Mouse (Mus musculus): ENCODE measurements at regions not wholly inside any gene's neighbourhood (a gene's known extent, or its start where the extent isn't known, plus 50 kb on each side); places are given as distances from the start of the nearest gene placed in this dataset.

DNA sequence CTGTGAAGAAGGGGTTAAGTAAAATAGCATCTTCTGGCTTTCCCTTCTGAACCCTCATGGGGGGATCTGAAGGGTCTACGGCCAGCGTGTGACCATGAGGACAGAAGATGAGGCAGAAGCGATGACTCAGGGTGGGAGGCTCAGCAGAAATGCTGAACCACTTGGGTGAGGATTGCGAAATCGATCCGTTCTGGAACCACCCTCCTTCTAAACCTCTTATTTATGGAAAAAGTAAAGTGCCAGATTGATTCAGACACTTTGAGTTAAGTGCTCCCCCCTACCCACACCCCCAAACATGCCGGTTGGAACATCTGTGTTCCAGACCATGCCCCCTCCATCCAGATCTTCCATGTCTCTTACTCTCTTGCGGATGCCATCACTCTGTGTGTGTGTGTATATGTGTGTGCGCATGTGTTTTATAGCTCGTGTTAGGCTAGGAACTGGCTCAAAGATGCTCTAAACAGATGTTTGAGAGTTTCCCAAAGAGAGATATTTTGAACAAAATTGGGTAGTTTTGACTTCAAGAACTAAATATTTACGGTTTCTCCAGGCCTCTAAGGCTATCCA is 190.2 kb upstream of the Prickle1 start:
- DNase-seq (ENCODE audit: low read depth): no peak

DNA sequence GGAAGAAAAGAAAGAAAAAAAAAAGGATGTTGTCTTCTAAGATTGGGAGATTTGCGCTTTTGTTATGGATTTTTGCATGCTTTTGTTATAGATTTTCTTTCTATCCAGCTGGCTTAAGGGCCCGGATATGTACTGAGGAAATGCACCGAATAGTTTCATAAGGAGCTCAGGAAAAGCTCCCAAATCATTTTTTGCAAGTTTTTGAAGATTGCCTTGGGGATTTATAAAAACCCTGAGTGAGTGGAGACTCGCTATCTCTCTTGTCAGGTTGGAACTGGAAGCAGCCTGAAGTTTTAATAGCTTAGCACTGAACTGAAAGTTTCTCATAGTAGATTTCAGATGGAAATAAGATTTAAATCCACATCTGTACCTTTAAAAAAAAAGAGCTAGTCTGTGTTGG is 188.0 kb upstream of the Prickle1 start:
- no peak for DNase-seq (ENCODE audit: low read depth)

DNA sequence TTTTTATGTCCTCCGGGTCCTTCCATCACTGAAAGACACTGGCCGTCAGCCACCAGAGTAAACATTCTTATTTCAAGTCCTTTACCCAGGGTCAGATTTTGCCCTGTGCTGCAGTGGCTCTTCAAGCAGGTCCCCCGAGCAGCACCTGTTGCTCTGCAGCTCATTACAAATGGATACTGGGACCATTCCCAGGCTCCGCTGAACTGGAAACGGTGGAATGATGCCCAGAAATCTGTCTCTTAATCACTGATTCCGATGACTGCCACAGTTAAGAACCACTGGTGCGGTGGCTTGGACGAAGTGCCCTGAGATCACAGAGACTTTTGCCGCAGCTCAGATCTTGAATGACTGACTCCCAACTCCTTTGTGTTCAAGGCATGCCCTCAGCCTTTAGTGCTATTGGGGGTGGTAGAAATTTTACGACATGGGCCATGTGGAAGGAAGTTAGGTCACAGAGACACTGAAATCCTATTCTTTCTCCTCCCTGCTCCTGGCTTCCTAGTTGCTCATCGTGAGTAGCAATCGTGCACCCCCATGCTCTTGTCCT is 179.6 kb upstream of the Prickle1 start:
- no peak for DNase-seq (ENCODE audit: low read depth)

DNA sequence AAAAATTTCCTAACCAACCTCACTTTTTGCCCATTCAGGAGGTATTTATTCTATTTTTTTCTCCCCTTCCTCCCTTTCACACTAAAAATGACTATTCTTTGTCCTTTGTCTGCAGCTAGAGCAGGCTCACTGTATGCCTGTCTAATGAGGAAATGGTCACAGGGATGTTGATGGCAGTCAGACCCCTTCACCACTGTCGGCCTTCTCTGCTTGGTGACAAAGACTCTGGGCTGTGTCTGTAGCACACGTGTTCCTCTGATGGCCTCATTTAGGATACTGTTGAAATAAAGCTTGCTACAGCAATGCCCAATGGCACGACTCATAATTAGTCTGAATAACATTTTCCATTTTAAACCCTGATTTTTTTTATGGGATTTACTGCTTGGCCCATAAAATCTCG is 178.6 kb upstream of the Prickle1 start:
- DNase-seq (ENCODE audit: low read depth): no peak

DNA sequence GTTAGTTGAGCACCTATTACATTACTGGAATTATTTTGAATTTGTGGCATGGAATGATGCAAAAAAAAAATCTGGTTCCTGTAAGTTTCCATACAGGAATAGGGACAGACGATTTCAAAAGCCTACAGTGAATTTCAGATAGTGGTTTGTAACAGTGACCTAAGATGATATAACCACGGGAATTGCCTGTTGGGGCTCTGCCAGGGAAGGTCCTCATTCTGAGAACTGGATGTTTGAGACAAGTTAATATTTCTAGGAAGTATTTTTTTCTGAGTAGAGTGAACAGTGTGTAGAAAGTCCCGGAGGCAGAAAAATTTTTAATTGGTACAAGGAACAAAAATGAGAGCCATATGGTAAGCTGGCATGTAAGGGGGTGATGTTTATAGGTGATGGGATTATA is 171.3 kb upstream of the Prickle1 start:
- no peak for DNase-seq (ENCODE audit: low read depth)

DNA sequence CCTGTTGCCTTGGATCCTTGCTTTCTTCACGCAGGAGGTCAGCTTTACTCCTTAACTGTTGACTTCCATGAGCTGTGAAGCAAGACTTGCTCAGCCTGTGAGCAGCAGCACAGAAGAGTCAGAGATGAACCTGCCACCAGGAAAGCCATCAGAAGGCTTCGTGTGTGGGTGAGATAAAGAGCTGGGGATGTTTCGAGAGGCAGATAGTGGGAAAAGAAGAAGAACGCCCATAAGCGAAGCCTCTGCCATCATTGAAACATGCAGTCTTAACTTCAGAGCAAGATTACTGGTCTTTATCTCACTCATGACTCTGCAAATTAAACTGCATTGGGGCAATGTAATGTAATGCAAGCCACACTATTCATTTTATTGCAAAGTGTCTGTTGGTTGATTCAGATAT is 167.4 kb upstream of the Prickle1 start:
- no peak for DNase-seq (ENCODE audit: low read depth)

DNA sequence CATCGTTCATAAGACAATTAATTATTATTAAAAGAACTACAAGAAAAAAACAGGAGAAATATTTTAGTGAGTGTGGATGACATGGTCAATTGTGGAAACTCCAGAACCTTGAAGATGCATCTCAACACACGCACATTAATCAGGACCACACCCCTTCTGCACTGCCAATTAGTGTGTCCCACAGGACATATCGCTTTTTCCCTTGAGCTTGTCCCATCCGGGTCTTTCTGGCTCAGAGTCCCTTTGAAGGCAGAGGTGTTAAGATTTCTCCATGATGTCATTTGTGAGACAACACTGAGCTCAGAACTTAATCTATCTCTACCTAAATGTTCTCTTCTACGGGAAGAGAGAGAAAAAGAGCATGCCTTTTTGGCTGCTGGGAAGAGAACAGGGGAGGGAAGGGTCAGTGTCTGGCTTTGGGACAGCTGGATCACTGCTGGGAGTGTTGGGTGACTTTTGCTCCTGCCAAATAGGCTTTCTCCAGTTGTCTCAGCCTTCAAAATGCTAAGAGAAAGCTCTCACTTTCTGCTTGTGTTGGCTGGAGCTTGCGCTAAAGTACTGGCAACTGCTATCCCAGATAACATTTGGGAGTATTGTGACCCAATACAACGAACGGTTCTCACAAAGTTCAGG is 162.6 kb upstream of the Prickle1 start:
- no peak for DNase-seq (ENCODE audit: low read depth)

DNA sequence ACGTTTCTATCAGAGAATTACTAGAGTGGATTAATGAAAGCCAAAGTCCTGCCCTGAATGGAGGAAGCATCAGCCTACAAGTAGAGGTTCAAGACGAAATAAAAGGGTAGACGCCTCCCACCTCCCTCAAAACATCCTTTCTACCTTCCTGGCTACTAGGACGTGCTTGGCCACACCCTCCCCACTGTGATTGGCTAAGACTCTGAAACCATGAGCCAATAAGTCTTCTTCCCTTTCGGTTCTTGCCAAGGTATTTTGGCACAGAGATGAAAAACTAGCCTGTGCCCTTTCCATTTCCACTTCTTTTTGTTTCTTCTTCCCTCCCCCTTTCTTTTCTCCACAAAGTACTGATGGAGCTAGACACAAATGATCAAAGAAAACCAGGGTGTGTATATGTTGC is 160.3 kb upstream of the Prickle1 start:
- DNase-seq (ENCODE audit: low read depth): no peak

DNA sequence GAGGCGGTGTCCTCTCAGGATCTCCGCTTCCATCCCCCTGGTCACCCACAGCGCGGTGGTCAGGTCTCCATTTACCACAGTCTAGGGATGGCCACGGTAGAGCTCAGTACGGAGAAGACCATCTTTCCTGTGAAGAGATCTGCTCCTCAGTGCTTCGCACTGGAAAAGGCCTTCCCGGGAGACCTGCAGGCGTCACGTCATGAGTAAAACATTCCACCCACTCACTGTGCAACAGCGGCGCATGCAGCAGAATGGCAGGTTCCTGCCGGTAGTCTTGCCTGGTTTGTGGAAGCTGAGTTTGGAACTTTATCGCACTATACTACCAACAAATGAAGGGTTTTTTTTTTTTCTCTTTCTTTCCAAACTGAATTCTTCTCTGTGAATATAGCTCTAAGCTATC is 156.1 kb upstream of the Prickle1 start:
- DNase-seq (ENCODE audit: low read depth): no peak

DNA sequence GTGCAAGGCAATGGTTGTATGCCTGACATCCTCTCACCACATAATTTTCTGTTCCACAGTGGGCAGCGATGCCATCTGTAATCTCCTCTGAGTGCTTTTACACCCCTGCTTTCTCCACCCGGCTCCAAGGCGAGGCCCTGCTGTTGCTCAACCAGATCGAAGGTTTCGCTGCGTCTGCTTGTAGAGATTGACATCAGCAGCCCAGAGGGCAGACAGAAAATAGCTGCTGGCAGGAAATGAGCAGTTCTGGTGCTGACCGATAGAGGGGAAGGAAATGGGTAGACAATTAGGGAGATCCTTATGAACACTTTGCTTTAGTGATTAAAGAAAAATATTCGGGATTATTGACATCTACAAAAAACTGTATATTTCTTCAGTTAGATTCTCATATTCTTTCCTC is 155.3 kb upstream of the Prickle1 start:
- no peak for DNase-seq (ENCODE audit: low read depth)

DNA sequence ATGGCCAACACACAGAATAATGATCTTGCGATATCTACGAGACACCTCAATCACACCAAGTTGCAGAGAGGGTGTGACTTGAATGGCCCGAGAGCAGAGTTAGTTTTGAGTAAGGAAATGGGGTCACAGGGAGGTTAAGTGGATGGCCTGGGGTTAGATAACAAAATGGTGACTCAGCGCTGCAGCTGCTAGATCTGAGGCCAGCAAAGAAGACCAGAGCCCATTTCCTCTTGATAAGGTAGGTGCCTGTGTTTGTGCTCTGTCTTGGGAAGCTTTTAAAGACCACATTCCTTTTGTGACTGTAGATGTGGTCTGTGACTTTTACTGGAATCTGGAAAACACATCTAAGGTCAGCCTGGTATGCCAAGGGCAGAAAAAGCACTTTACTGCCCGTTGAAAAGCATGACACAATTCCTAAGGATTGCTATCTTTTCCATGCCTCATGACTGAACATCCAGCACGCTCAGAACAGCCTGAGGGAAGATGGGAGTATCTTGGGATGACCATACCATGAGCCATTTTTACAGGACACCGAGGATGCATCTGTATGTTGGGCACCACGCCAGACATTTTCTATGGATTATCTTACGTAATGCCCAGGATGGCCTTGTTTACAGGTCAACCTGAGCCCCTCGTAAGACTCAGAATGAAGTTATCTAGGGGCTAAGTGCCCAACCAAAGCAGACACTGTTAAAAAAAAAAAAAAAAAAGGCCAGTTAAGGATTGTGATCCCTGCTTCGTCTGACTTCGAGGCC is 148.7 kb upstream of the Prickle1 start:
- DNase-seq (ENCODE audit: low read depth): no peak

DNA sequence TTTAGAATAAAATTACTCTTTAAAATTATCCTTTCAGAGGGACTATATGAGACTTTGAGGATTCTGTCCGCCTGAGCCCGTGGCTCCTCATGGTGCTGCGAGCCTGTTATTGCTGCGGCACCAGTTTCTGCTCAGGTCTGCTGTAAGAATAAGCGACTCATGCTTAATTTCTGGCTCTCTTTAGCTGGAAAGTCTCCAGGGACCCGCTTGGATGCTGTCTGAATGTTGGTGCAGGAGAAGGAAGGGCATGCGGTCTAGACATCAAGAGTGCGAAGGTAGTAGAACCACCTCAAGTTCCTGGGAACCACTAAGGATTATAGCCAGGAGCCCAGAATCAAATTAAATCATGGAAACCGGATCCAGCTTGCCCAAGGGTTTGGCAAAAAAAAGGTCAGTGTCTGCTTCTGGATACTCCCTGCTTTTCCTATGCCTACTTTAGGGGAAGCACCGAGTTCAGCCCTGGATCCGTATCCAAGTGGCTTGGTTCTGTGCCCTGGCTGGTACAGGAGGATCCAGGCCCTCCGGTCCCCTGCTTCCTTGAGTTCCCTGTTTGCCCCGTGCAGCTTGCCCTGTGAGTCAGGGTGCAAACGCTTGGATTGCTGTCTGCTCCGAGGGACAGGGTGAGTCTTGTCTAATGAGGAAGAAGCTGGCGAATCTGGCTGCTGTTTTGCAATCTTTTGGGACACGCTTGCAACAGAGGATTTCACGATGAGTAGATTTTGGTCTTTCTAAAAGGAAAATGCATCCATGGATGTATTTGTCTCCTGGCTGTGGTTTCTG is 138.2 kb upstream of the Prickle1 start:
- peak; percentile 95 for DNase-seq (ENCODE audit: low read depth)

DNA sequence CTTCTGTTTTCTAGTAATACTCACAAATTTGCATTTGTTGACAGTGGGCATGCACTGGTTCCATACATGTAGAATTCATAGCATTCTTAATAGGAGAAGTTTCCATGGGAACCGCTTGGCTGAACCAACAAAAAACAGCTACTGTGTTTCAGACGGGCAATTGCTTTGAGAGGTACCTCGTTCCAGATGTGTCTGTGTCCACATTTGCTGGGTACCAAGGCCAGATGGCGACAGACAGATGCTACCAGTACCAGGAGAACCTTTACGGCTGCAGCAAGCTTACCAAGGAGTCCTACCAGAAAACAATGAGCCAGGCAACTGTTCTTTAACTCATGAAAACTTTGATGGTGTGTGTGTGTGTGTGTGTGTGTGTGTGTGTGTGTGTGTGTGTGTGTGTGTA is 137.1 kb upstream of the Prickle1 start:
- DNase-seq (ENCODE audit: low read depth): no peak

DNA sequence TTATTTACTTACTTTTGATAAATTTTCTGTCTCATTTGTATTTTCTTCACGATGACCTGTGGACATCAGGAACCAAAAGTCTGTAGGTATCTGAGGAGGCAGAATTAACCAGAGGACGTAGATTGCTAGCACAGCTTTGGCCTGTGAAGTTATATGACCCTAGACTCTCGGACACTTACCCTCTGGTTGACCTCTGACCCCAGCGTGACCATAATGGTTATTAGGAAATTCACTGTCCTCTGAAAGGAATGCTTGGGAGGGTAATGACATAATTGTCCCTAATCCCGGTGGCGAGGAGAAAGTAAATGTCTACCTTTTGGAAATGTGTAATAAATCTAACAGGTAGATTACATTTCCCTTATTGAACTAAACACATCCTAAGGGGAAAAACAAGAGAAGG is 135.5 kb upstream of the Prickle1 start:
- no peak for DNase-seq (ENCODE audit: low read depth)

DNA sequence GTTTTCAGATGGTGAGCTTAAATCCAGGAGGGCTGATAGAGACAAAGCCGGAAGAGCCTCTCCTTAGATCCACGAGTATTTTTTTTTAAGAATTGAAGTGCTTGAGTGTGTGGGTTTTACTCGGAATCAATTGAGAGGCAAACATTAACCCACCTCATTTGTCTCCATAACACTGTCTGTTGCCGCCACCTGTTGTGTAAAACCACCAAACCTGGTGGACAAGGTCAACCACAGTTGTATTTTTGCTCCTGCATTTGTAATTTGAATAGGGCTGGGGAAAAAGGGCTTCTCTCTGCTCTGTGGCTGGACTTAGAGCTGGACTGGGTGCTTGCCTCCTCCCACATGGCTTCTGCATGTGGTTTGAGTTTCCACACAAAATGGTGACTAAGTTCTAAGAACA is 119.8 kb upstream of the Prickle1 start:
- DNase-seq (ENCODE audit: low read depth): no peak

DNA sequence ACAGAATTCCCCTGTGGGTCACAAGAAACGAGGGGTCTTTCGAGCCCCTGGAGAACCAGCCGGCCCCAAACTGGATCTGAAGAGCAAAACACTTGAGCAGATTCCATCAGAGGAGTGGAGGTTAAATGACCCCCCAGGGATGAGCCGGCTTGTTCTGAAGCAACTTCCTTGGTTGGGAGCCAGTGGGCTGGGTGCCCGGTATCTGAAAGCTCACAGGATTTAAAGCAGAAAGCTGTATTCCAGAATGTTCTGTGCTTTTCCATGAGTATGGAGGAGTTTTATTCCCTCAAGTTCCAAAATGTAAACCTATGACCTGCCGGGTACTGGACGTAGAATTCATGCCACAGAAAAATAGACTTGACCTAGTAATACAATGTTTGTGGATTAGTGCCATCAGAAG is 117.7 kb upstream of the Prickle1 start:
- no peak for DNase-seq (ENCODE audit: low read depth)

DNA sequence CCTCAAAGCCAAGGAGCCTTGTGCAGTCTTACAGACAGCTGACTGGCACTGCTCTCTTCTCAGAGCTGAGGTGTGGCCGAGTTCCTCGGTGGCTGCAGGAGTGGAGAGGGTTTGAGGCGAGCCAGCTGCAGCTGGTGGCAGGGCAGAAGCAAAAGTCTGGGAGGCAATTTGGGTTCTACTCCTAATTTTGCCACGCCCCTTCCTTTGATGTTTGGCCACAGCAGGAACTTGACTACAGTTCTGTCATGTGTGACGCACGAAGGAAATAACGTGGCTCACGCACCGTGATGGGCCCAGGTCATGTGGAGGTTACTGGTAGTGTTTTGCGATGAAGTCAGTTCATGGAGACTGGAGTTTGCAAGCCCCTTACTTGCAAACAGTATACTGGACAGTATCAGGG is 116.9 kb upstream of the Prickle1 start:
- no peak for DNase-seq (ENCODE audit: low read depth)

DNA sequence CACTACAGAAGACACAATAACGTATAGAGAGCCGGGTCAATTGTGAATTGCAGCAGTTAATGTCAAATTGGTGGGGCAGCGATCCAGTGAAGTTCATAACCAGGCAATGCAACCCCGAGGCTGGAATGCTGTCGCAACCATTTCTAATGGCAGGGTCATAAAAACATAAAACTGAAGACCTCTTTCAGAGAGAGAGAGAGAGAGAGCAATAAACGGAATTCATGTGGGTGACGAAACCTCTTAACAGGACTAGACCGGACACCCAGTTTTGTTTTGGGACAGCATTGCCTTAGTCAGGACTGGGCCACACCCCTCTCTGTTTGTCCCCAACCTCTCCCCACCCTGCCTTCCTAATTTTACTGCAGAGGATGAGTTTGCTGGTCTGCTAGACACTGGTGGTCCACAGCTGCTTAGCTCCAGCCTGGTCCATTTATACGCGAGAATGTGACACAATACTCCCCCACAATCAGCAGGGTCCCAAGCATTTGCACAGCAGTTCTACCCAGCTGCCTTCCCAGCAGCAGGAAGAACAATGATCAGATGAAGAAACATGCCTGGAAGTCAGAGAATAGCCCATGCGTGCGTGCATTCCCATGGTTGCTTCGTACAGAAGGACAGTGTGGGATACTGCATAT is 115.6 kb upstream of the Prickle1 start:
- no peak for DNase-seq (ENCODE audit: low read depth)

DNA sequence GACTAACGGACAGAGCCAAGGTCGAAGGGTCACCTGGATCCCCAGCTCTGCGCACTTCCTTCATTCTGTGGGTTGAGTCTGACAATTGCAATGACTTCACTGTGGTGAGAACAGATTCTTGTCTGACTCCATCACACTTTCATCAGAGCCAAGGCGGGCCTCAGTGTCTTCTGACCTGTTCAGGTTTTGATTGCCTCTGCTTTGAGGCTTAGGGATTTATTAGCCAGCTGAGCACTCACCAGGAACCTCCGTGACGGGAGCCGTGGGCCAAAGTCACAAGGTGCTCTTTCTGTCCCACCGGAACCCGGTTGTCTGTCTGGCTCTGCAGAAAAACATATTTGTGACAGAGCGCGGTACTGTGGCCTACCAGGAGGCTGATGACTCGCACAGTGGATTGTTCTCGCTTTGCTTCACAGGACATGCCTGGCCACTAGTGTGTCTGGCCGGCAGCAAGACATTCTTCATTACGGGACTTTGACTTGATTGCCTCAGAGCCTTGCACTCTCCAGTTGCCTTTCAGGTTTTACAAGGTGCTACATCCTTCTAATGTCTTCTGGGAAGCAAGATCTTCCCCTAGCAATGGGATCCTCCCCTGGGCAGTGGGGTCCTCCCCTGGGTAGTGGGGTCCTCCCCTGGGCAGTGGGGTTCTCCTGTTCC is 114.9 kb upstream of the Prickle1 start:
- no peak for DNase-seq (ENCODE audit: low read depth)

DNA sequence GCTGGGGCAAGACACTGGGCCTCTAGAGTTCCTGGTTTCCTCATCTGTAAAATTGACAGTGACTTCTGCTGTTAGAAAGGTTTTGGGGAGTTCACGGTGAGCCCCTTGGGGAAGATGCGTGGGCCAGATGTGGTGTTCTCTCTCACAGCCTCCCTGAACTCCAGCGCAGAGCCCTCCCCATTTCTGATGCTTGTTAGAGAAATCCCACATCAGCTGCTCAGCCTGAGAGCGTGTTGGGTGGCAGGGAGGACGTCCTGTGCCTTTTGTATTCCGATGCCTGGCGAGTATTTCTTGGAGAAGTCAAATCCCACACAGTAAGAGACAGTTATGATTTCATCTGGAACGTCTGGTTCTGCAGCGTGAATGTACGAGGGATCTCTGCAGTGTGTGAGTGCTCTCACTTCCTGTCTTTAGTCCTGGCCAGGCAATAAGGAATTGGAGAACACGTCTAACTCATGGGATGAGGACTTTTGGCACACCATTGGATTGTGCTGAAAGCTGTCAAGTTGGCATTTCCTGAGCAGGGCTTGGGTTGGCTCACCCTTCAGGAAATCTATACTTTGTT is 110.8 kb upstream of the Prickle1 start:
- DNase-seq (ENCODE audit: low read depth): no peak

DNA sequence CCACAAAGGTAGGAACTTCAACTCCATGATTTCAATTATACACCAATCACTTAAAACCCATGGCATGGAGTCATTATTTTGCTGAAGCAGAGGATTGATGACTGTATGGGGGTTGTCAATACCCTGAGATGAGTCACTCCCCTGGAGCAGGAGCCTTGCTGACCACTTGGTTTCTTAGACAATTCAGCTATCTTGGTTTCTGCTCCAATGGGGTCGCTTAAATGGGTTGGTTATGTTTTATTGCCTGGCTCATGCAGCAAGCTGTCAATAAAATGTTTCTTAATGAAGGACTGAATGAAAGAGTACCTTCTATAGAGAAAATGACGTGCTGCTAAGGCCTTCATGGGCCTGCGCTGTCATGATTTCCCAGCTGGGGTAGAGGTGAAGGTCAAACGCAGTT is 110.0 kb upstream of the Prickle1 start:
- DNase-seq (ENCODE audit: low read depth): no peak

All from gonadal fat pad, adult 2 months (tissue).